Mouse (Mus musculus): ENCODE results near the gene Slco3a1. TPM values are rescaled to one million over a fixed set of nuclear protein-coding genes. Genes with fewer than 3 reads are reported as not detected.

Gene Slco3a1
- total RNA-seq, 2 experiments from 2014 or later: 44.7 to 47.7 TPM

DNA sequence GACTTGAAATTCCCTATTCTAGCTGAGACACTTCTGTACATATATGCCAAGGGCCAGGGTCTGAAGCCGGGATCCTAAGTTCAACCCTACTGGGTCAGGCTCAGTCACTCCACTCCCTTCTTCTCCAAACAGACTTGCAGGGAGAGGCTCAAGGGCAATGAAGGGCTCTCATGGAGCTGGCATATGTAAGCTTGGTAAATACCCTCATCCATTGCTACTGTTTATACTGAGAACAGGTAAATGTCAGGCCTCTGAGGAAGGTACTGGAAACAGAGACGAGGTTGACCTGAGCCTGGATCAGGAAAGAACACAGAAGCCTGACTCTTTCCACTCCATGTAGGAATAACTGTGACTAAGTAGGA lies 70.6 kb downstream of the Slco3a1 start:
- no peak for DNase-seq

DNA sequence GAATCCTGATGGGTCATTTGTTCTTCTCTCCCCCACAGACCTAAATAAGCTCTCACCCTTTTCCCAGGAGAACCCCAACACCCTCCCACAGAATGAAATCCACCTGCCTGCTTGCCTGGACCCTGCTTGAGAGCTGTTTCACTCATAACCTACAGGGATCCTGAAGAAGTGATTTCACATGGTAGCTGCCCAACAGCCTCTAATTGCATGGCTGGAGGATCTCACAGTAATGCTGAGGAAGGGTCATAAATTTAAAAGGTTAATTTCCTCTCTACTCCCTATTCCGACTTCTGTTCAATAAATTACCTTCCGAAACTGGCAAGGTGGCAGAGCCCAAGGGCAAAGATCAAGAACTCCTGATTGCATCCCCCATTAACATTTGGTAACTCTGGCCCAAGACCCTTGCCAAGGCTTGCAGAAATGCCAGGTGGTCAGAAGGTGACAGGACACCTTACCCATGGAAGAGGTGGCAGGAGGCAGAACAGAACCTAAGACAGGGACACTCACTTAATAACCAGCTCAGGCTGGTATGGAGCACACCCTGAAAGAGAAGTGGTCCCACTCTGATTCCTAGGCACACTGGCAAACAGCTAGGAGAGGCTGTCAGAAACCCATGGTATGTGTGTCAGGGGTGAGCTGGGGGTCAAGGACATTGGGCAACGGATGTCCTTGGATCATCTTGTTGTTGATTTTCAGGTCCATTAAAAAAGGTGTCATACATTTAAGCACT lies 71.1 kb downstream of the Slco3a1 start:
- no peak for DNase-seq

DNA sequence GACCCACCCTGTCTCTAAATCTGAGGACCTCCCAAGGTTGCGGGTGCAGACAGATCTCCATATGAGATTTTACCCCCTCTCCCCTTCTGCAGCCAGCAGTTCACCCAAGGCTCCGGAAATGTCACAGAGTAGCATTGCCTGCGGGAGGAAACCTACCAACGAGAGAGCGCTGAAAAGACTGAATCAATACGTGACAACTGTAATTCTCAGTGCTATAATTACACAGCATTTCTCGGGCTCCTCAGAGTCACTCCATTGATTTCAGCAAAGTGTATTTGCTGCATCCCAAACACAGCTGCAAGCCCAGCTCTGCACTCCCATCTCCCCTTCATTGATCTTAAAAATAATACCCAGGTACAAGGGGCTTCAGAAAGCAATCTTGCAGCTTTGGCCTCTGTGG lies 82.8 kb downstream of the Slco3a1 start:
- DNase-seq: no peak

DNA sequence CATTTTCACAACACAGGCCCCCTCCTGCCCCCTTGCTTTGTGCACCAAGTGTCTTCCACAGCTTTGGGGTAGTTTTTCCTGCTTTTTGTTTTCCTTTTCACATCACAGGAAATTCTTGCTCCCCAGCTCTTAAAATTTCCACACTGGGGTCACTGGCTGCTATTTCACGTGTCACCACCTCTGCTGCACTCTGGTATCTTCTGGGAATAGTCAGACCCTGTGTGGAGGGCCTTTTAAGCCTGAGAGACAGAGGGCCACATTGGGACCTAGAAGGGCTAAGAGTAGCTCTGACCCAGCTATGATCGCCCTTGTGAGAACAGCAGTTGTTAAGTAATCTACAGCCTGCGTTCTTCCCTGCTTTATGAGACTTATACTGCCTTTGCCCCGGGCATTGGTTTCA lies 87.7 kb downstream of the Slco3a1 start:
- DNase-seq: no peak

DNA sequence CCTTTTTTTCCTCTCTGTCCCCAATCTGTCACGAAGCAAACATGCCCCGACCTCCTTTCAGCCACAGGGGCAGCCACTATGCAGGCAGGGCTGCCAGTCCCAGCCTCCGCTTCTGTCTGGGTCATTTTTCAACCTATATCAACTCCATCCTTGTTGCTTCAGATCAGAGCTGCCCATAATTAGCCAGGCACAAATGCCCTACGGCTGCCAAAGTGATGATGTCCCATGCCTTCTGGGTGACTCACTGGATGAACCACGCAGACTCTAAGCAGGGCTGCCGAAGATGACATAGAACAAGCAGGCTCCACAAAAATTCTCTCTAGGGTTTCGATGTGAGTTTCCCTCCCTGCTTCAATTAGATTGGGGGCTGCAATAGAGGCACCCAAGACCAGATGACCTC lies 89.9 kb downstream of the Slco3a1 start:
- DNase-seq: peak; percentile 49

DNA sequence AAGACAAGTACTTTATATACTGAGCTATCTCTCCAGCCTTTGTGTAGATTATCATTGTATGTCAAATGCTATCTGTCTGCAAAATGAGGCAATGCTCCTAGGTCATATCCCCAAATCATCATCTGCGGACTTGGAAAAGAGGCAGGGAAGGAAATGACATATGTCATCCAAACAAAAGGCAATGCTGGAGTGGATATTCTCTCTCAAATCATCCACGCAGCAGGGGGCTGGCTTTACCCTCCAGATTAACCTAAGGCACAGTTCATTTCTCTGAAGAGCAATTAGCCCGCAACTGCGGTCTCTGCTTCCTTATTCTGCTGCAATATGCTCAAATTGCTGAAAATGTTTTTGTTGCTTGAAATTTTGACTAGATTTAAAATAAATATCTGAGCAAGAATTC lies 92.1 kb downstream of the Slco3a1 start:
- DNase-seq: no peak

DNA sequence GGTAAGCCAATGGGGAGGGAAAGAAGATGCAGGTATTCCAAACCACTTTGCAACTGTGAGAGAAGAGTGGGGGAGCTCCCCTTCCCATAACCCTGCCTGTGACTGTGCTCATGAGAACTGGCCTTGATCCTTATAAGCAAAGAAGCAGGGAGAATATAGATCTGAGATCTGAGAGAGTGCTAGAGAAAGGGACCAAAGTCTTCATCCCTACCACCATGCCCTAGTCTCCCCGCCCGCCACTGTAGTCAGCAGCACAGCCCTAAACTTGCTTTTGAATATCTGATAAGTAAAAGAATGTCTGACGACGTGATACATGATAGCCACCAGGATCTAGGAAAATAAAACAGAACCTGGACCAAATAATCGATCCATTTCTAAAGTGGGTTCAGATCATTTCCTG lies 92.8 kb downstream of the Slco3a1 start:
- no peak for DNase-seq

DNA sequence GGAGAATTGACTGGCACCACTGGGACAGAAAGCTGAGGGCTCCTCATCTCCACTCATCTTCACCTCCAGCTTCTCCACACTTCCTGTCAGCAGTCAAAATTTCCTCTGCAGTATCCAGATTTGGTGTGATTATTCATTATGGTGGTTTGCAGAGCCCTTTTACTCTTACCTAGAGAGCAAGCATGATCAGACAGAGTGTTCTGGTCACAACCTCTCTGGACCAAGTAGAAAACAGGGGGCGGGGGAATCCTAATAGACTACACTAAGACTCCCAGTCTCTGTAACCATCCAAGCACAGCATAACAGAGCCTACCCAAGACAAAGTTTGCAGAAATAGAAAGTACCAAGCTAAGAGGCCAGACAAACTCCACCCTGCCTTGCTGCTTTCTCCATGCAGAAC lies 93.4 kb downstream of the Slco3a1 start:
- DNase-seq: no peak

DNA sequence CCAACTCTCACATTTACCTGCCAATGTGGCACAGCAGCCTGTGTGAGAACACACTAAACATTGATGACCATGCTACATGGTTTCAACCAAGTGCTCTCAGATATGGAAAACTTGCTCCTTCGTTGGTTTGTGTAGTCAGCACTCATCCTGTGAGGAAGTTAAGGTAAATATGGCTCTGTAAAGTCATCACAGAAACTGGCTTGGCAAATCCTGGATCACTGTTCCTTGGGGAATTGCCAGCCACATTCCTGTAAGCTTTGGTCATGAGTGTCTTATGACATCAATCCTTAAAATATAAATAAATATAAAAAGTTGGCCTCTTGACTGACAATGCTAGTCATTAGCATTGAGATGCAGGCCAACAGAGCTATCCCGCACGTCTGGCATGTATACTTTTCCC lies 94.8 kb downstream of the Slco3a1 start:
- peak; percentile 56 for DNase-seq

DNA sequence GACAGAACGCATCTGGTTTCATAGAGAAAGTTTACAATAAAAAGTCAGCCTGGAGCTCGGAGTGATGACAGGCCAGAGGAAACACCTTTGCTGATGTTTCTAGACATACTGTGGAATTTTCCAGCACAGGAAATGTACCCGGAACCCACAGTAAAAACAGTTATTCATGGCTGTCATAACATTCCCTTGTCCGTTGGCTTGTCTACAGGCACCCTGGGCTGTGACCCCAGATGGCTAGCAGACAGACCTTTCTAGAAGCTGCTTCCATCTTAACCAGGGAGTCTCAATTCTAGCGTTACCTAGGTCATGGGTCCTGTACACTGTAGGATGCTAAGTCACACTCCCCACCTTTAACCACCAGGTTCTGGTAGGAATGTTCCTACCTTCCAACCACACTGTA lies 95.3 kb downstream of the Slco3a1 start:
- no peak for DNase-seq

DNA sequence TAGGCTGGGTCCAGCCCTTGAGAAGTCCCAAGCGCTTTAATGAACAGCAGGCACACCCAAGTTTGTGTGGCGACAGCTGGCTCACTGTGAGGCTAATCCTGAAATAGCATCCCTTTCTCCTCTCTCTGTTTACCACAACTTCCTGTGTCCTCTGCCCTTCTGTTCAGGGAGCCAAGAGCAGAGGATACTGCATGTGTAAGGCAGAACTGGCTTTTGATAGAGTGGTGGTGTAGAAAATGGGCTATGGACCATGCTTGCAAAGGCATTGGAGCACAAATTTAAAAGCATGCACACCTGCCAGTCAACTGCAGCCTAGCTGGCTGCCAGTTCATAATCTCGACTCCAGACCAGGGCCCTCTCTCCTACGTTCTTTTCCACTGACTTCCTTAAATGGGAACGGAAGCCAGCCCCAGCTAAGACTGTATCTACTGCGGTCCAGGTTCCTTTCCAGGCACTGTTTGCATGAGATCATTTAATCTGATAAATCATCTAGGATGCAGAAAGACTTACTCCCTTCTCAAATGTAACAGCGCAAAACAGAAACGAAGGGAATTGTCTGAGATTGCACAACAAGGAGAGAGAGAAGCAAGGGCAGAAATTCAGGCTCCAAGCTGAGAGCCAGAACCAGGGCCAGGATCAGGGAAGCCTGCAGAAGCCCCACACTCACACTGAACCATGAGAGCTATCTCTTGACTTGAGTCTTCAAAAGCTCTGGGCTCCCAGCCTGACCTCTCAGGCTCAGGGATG lies 95.9 kb downstream of the Slco3a1 start:
- DNase-seq: peak; percentile 21

DNA sequence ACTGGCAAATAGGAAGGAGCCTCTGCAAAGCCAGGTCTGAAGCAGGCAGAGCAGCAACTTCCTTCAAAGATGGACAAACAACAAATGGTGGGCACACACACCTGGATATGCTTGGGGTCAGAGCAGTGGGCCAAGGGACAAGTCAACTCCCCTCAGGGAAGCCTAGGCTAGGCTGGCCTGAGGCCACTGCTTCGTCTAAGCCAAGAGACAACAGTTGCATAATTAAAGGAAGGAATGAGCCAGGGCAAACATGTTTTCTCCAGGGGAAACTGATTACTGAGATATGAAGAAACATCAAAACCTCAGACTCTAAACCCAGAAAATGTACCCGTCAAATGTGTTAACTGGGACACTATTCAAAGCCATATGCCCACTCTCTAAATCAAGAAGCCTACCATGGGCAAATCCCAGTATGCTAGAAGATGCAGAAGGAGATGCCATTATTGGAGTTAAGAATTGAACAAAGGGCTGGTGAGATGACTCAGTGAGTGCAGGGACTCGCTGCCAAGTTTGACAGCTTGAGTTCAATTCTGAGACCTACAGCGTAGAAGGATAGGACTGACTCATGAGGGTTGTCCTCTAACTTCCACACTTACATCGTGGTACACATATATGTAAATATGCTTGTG lies 97.1 kb downstream of the Slco3a1 start:
- DNase-seq: peak; percentile 51

DNA sequence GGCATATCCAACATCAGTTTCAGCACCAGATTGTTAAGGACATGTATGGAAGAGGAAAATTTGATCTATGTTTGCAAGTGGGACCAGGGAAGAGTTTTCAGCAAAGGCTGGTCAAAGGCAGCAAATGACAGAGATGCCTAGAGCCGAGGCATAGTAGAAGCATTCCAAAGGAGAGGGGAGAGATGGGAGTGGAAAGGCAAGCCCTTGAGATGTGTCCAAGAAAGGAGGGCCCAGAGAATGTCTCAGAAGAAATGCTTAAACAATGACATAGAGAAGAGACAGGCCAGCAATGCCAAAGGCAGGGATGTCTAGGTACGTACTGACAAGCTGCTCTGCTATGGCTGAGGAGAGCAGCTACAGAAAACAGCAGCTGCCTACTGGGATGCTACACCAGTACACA lies 97.8 kb downstream of the Slco3a1 start:
- DNase-seq: no peak

DNA sequence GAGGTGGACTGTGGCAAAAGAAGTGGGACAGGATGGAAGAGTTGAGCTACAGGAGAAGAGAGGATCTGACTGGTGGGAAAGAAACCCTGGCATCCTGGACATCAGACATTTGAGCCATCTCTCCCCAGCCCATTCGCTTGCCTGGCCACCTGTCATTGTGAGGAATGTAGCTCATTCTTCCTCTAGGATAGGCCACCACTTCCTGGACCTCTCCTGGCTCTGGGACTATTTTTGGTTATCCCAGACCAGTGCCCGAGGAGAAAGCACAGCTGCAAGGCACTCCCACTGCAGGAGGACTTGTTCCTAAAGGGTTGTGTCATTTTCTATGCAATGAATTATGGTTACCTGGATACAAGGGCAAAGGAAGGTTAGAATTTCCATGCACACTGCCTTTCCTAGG lies 103.5 kb downstream of the Slco3a1 start:
- no peak for DNase-seq

DNA sequence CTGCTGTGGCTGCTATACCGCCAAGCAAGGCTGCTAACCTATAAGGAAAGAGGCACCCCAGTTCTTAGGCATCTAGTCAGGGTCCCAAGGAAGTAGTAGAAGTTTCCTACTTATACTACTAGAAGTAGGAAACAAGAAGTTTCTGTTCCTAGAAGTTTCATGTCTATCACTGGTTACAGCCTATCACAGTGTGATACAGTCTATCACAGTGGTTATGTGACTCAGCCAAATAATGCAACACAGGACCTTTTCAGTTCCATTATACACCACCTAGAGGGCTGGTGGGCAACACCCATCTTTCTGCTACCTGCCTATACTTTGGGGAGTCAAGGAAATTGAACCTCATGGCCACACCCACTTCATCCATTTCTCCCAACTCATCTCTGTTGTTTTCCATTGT lies 104.8 kb downstream of the Slco3a1 start:
- DNase-seq: no peak

DNA sequence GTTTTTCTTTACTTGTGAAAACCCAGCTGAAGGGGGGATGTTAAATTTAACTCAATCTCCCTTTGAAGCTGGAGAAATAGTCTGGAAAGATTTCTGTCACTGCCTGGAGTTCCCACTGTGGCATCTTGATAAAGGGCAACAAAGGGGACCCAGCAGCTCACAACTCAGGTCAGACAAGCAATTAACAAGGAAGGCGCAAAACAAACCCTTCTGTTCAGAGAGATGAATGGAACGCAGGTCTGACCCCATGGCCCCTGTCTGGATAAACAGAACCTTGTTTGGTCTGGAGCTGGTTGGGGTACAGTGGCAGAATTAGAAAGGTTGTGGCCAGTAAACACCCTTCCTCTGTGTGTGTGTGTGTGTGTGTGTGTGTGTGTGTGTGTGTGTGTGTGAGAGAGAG lies 106.8 kb downstream of the Slco3a1 start:
- no peak for DNase-seq

DNA sequence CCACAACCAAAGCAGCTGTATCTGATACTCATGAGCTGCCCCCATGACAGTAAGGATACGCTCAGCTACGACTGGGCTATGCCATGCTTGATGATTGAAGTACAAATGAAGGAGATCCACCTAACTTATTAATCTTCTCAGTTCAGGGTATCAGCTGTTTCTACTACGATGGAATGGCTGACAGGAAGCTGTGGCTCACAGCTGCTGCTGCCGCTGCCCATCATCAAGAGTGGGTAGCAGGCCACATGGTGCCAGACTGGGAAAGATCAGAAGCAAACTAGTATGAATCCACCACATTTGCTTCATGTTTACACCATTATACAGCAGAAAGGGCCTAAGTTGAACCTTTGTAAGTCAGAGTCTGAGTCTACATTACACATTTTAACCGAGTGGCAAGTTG lies 109.4 kb downstream of the Slco3a1 start:
- no peak for DNase-seq

DNA sequence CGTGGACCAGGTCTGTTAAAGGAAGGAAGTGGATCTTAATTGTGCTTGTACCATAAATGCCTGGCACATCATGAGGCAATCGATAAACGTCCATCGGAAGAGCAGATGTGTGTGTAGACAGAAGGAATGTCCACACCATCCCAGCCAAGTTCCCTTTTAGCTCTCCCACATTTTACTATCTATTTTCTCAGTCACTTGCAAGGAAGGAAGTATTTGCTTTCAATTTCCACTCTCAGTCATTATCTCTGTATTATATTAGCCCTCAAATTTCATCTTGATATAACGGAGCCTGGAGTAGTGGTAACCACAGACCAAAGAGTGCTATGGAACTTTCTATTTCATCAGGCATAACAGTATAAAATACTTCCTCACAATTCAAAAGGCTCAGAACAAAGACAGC lies 112.2 kb downstream of the Slco3a1 start:
- DNase-seq: no peak

DNA sequence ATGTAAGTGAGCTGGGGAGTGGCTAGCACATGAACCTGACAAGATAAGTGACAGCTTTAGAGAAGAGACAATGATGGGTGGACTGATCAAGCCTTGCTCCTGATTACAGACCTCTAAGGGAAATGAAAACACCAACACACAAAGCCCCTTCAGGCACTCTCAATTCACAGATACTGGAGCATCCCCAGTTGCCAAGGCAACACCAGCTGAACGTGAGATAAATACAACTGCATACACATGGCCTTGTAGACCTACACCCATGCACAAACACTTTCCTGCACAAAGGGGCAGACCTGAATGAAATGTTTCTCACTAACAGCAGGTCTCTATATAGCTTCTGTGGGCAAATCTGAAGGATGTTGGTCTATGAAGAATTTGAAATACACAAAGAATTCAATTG lies 117.0 kb downstream of the Slco3a1 start:
- DNase-seq: no peak

DNA sequence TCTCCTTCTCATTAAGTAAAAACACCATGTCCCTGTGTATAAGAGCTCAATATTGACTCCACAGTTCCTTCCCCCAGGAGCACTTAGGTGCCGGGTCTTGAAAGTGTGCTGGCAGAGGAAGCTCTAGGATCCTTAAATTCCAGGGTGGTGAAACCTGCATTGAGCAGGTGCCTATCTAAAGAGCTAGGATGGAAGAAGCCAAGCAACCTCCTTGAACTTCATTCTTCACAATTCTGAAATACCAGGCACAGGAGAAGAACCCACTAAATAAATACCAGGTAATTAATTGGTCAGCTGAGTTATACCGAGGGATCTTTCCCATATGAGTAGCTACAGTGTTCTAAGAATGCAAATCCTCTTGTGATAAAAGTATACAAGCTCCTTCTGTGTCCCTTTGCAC lies 117.9 kb downstream of the Slco3a1 start:
- no peak for DNase-seq

DNA sequence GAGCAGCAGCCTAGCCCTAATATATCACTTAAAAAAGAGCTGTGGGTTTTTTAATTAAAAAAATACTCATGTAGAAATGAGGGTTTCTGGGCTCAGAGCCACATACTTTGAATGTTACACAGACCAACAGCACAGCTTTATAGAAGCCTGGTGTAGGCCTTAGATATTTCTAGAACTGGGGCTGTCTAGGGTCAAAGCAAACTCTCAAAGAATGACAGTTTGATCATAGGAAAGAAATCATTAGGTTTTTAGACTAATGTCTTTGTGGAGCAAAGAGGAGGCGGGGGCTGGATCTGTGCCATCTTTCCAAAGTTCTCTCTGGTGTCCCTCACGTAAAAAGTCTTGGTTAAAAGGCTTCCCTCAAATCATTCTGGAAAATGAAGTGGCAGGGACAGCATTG lies 121.6 kb downstream of the Slco3a1 start:
- DNase-seq: no peak

DNA sequence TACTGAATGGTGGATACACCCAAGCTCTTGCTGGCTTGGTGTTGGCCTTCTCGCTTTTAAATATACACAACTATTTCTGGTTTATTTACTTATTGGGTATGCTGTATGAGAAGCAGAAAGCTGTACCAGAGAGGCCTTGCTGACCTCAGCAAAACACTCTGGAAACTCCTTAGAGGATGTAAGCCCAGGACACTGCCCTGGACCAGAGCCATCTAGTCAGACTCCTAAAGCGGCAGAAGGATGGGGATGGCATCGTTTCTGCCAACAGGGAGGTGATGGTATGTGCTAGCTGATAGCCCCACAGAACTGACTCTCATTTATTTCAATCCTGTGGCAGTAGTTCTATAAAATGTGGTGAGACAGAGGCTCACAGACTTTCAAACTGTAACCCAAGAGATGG lies 125.3 kb downstream of the Slco3a1 start:
- DNase-seq: no peak

DNA sequence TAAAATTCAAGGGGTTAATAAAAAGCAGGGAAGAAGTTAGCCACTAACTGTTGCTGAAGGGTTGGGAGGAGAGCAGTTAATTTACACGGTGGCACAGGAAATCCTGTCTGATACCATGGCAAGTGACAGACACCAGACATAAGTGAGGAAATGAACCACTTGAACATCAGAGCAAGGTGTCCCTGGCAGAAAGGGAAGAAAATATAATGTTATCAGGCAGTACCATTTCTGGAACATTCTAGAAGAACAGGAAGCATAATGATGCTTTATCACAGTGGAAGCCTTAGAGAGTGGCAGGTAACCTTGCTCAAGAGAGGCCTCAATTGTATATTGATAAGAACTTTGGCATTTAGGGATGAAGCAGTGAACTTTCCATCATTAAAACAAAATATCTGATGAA lies 127.4 kb downstream of the Slco3a1 start:
- no peak for DNase-seq

DNA sequence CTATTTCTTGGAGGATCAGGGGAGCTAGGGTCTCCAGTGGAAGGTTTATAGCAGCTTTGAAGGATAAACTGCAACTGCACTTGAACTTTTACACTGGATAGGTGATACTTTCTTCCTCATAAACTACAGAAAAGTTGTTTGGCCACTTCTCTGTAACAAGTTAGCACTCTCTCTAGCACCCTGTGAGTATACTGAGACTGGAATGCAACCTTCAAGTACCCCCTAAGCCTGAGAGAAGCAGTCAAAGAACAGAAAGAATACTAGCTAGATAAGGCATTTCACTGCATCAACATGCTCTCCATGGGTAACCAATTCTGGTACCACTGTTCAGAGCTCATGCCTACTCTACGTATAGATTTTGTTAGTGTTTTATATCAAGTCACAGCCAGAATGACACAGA lies 128.6 kb downstream of the Slco3a1 start:
- DNase-seq: no peak

Measured in heart, postnatal 4 days (tissue).